Mouse (Mus musculus) myocyte (in vitro differentiated cells): Measurements from ENCODE around the gene Crlf1. TPM values are rescaled to one million over a fixed set of nuclear protein-coding genes. Genes with fewer than 3 reads are reported as not detected.

Experiments used
- H3K27me3 ChIP-seq: one replicate; pipeline ENCODE4 v1.6.1; 2011; ENCODE audit not compliant: control insufficient read depth, insufficient read depth, insufficient read length
- H3K36me3 ChIP-seq: one replicate; pipeline ENCODE4 v1.6.1; 2011; ENCODE audit not compliant: control insufficient read depth, insufficient read depth
- H3K4me2 ChIP-seq: one replicate; pipeline ENCODE4 v1.6.1; 2011; ENCODE audit warnings: low read depth, control low read depth
- H3K4me3 ChIP-seq: one replicate; pipeline ENCODE4 v1.5.1; 2011; ENCODE audit warnings: mild to moderate bottlenecking, control low read depth, moderate library complexity
- H3K79me2 ChIP-seq: one replicate; pipeline ENCODE4 v1.6.1; 2011; ENCODE audit not compliant: control insufficient read depth, insufficient read depth
- H3ac ChIP-seq: one replicate; pipeline ENCODE4 v1.6.1; 2011; ENCODE audit not compliant: control insufficient read depth, insufficient read length
- CEBPB ChIP-seq: IDR thresholded peaks from 2 replicates; pipeline ENCODE4 v1.6.1; 2011; ENCODE audit warnings: mild to moderate bottlenecking, moderate library complexity; ENCODE audit not compliant: poor library complexity, insufficient read depth, severe bottlenecking
- E2F4 ChIP-seq: IDR thresholded peaks from one replicate; pipeline ENCODE4 v1.6.1; 2011; ENCODE audit warnings: mild to moderate bottlenecking, control low read depth, moderate library complexity; ENCODE audit not compliant: insufficient read depth
- MAX ChIP-seq: IDR thresholded peaks from one replicate; pipeline ENCODE4 v1.6.1; 2011; ENCODE audit warnings: low read depth, mild to moderate bottlenecking, control low read depth
- MYOD1 ChIP-seq, 3 experiments: IDR thresholded peaks; one replicate each; pipeline ENCODE4 v1.6.1; 2011; ENCODE audit warnings: control low read depth in 2 of 3, low read depth in 2 of 3, mild to moderate bottlenecking in 2 of 3, moderate library complexity in 1 of 3; ENCODE audit not compliant: insufficient read length in 2 of 3, control insufficient read depth in 1 of 3
- MYOG ChIP-seq, 3 experiments: IDR thresholded peaks; one replicate each; pipeline ENCODE4 v1.6.1; 2011; ENCODE audit warnings: control low read depth in 2 of 3, low read depth in 2 of 3, mild to moderate bottlenecking in 2 of 3; ENCODE audit not compliant: insufficient read length in 2 of 3, control insufficient read depth in 1 of 3, insufficient read depth in 1 of 3
- POLR2A ChIP-seq: IDR thresholded peaks from one replicate; pipeline ENCODE4 v1.6.1; 2011; ENCODE audit warnings: low read depth, mild to moderate bottlenecking, control low read depth, moderate library complexity; ENCODE audit not compliant: insufficient read length
- POLR2AphosphoS2 ChIP-seq: IDR thresholded peaks from one replicate; pipeline ENCODE4 v1.6.1; 2011; ENCODE audit warnings: low read depth, control low read depth; ENCODE audit not compliant: insufficient read length
- REST ChIP-seq: IDR thresholded peaks from one replicate; pipeline ENCODE4 v1.6.1; 2011; ENCODE audit warnings: mild to moderate bottlenecking, control low read depth, moderate library complexity; ENCODE audit not compliant: insufficient read depth, insufficient read length
- SRF ChIP-seq: IDR thresholded peaks from one replicate; pipeline ENCODE4 v1.6.1; 2011; ENCODE audit warnings: low read depth; ENCODE audit not compliant: control insufficient read depth, insufficient read length
- TCF12 ChIP-seq: IDR thresholded peaks from one replicate; pipeline ENCODE4 v1.6.1; 2011; ENCODE audit warnings: mild to moderate bottlenecking, control low read depth; ENCODE audit not compliant: poor library complexity, insufficient read depth, severe bottlenecking
- TCF3 ChIP-seq: IDR thresholded peaks from one replicate; pipeline ENCODE4 v1.6.1; 2011; ENCODE audit warnings: low read depth, control low read depth; ENCODE audit not compliant: insufficient read length
- USF1 ChIP-seq: IDR thresholded peaks from one replicate; pipeline ENCODE4 v1.6.1; 2011; ENCODE audit warnings: low read depth, mild to moderate bottlenecking, control low read depth, moderate library complexity
- polyA plus RNA-seq: library from polyadenylated mRNA; unstranded; fragments of >200 nt; fragmentation: generic; extraction: Trizol; gene quantifications from one replicate; pipeline ENCODE4 v1.2.1, GENCODE M21; 2012; ENCODE audit warnings: missing spikeins

The Crlf1 gene
- polyA plus RNA-seq, 1 experiment: 99.1 TPM

- peak overlapping the region; percentile 66 for H3K4me2 ChIP-seq
- peaks cover 17% of the 10 kb centered on the region for H3K79me2 ChIP-seq
- peaks cover 6% of the 10 kb centered on the region for H3K36me3 ChIP-seq
- peak overlapping the region; percentile 67 for H3ac ChIP-seq
- TF ChIP-seq MAX (no peak), POLR2A (no peak), E2F4 (no peak), REST (no peak), TCF12 (no peak), MYOD1 (IDR thresholded peaks at IDR 0.05; ENCODE audit: control insufficient read depth in 1 of 3, insufficient read length in 2 of 3, low read depth in 2 of 3) (no peak), MYOG (IDR thresholded peaks at IDR 0.05; ENCODE audit: control insufficient read depth in 1 of 3, insufficient read depth in 1 of 3, insufficient read length in 2 of 3, low read depth in 2 of 3) (no peak), USF1 (no peak), POLR2AphosphoS2 (no peak)
- H3K27me3 ChIP-seq: no peaks in the 10 kb centered on the region
- H3K4me3 ChIP-seq: peak overlapping the region; percentile 81
Observed at GRCm38 (mm10) chr8:70527111-70527511, 34.2 kb downstream of the Crlf1 start.

DNA sequence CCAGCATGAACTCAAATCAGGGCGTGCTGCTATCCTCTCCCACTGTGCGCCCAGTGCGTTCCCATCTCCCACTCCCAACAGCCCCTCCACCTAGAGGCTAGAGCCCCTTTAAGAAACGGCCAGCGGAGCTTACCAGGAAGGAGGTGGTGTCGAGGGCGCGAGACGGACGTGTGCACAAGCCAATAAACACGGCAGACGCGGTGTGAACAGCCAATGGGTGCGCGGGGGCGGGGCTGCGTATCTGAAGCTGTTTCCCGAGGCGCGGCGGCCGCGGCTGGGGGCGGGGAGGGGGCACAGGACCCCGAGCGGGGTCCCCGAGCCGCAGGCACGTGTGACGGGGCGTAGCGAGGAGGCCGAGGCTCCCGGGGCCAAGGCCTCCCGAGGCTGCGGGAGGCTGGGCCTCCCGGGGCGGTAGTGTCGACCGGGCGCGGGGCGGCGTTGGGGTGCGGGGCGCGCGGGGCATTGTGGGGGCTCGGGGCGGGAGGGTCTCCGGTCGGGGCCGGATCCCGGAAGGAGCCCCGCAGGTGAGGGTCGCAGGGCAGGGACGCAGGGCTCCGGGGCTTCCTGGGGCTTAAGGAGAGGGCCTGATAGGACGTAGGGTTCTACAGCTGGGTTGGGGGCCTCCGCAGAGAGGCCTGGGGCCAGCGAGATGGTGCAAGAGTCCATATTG, 34.7 kb downstream of the Crlf1 start, which contains the start of the genes Fkbp8 and Kxd1:
TSS of gene Fkbp8 (plus strand) at position 213 of the 670 bp plus-strand sequence.
TSS of gene Kxd1 (minus strand) at position 445 of the 670 bp plus-strand sequence.
- no peaks in the 10 kb centered on the region for H3K27me3 ChIP-seq
- H3K4me3 ChIP-seq: peak within 1 kb of the TSS; percentile 81
- no peak for TF ChIP-seq REST
- TF ChIP-seq TCF12: no peak
- no peak for TF ChIP-seq CEBPB
- TF ChIP-seq MYOG (IDR thresholded peaks at IDR 0.05; ENCODE audit: control insufficient read depth in 1 of 3, insufficient read depth in 1 of 3, insufficient read length in 2 of 3, low read depth in 2 of 3): peak in 1 of 3 experiments; percentile 9
- TF ChIP-seq TCF3: no peak
- peak; percentile 28 for TF ChIP-seq POLR2A
- peak; percentile 26 for TF ChIP-seq SRF
- peak; percentile 52 for TF ChIP-seq POLR2AphosphoS2
- no peak for TF ChIP-seq MAX
- no peak for TF ChIP-seq E2F4
- H3ac ChIP-seq: peak within 1 kb of the TSS; percentile 67
- H3K4me2 ChIP-seq: peak within 1 kb of the TSS; percentile 87
- peaks cover 17% of the 10 kb centered on the region for H3K79me2 ChIP-seq
- peaks cover 11% of the 10 kb centered on the region for H3K36me3 ChIP-seq

- peak overlapping the region; percentile 81 for H3K4me3 ChIP-seq
- no peaks in the 10 kb centered on the region for H3K27me3 ChIP-seq
- peaks cover 11% of the 10 kb centered on the region for H3K36me3 ChIP-seq
- peak overlapping the region; percentile 87 for H3K4me2 ChIP-seq
- H3K79me2 ChIP-seq: peaks cover 17% of the 10 kb centered on the region
- peak overlapping the region; percentile 67 for H3ac ChIP-seq
- TF ChIP-seq TCF3 (no peak), POLR2A (no peak), TCF12 (no peak), REST (no peak)
Observed at GRCm38 (mm10) chr8:70528182-70528797, 35.3 kb downstream of the Crlf1 start.

DNA sequence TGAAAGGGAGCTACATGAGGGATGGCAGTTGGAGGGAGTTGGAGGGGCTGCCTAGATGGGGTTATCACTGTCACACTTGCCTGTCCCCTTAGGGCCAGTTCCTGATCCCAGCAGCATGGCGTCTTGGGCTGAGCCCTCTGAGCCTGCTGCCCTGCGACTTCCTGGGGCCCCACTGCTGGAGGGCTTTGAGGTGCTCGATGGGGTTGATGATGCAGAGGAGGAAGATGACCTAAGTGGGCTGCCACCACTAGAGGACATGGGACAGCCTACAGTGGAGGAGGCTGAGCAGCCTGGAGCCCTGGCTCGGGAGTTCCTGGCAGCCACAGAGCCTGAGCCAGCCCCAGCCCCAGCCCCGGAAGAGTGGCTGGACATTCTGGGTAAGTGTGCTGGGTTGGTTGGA, 36.3 kb downstream of the Crlf1 start:
- Histone ChIP-seq H3ac (no peak overlapping the region), H3K36me3 (peaks cover 11% of the 10 kb centered on the region), H3K4me3 (no peak overlapping the region), H3K4me2 (peak overlapping the region; percentile 87), H3K79me2 (peaks cover 17% of the 10 kb centered on the region), H3K27me3 (no peaks in the 10 kb centered on the region)
- TF ChIP-seq POLR2A (no peak), MAX (no peak), SRF (no peak), MYOD1 (IDR thresholded peaks at IDR 0.05; ENCODE audit: control insufficient read depth in 1 of 3, insufficient read length in 2 of 3, low read depth in 2 of 3) (no peak)

DNA sequence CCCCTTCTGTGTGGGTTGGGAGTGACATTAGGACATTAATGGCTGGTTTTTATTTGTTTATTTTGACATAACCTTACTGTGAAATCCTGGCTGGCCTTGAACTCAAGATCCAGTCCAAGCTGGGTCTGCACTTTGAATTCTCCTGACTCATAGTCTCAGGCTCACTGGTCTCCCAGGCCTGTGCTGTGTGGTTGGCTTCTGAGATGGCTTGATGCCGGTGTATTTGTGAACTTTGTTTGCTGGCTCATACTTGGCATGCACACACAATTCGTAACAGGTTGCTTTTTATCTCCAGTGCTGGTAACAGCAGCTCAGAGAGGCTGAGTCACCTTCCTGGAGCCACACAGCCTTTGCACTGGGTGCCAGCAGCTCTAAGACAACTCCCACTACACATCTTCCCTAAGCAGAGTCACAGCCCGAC, 36.8 kb downstream of the Crlf1 start:
- Histone ChIP-seq H3K27me3 (no peaks in the 10 kb centered on the region), H3K36me3 (peaks cover 11% of the 10 kb centered on the region), H3K4me3 (no peak overlapping the region), H3K79me2 (peaks cover 17% of the 10 kb centered on the region), H3ac (no peak overlapping the region), H3K4me2 (peak overlapping the region; percentile 87)
- TF ChIP-seq MAX: no peak
- no peak for TF ChIP-seq POLR2A
- TF ChIP-seq TCF12: no peak
- TF ChIP-seq REST: no peak
- no peak for TF ChIP-seq MYOG (IDR thresholded peaks at IDR 0.05; ENCODE audit: control insufficient read depth in 1 of 3, insufficient read depth in 1 of 3, insufficient read length in 2 of 3, low read depth in 2 of 3)
- no peak for TF ChIP-seq E2F4
- TF ChIP-seq POLR2AphosphoS2: no peak
- no peak for TF ChIP-seq USF1
- TF ChIP-seq CEBPB: no peak
- TF ChIP-seq MYOD1 (IDR thresholded peaks at IDR 0.05; ENCODE audit: control insufficient read depth in 1 of 3, insufficient read length in 2 of 3, low read depth in 2 of 3): no peak
- no peak for TF ChIP-seq SRF
- no peak for TF ChIP-seq TCF3
